Mouse (Mus musculus): ENCODE measurements around the gene Tmem178b. TPM values are rescaled to one million over a fixed set of nuclear protein-coding genes. Genes with fewer than 3 reads are reported as not detected.

The Tmem178b gene
- polyA plus RNA-seq, 1 experiment from 2014 or later: 0.07 TPM

GRCm38 (mm10) chr6:39953951-39954350, 80.9 kb downstream of the Tmem178b start:
- 84% methylated on average over 5 of the region's 5 CpGs for WGBS
- Histone ChIP-seq H3K4me1 (ENCODE audit: insufficient read depth, low read length) (no peaks in the 10 kb centered on the region), H3K27ac (ENCODE audit: low read length) (no peak overlapping the region), H3K27me3 (ENCODE audit: insufficient read depth, low read length) (no peaks in the 10 kb centered on the region), H3K4me3 (ENCODE audit: low read length) (no peak overlapping the region), H3K9ac (replicated peaks; ENCODE audit: low read length) (no peak overlapping the region), H3K4me2 (replicated peaks; ENCODE audit: low read depth, low read length) (no peak overlapping the region), H3K36me3 (ENCODE audit: insufficient read depth, low read length) (no peaks in the 10 kb centered on the region), H3K9me3 (ENCODE audit: low read length) (no peaks in the 10 kb centered on the region)
- ATAC-seq (ENCODE audit: low FRiP score, low TSS enrichment): no peak

- Histone ChIP-seq H3K4me1 (ENCODE audit: insufficient read depth, low read length) (no peaks in the 10 kb centered on the region), H3K9ac (replicated peaks; ENCODE audit: low read length) (no peak overlapping the region), H3K36me3 (ENCODE audit: insufficient read depth, low read length) (no peaks in the 10 kb centered on the region), H3K4me3 (ENCODE audit: low read length) (no peak overlapping the region), H3K4me2 (replicated peaks; ENCODE audit: low read depth, low read length) (no peak overlapping the region), H3K27me3 (ENCODE audit: insufficient read depth, low read length) (no peaks in the 10 kb centered on the region), H3K27ac (ENCODE audit: low read length) (no peak overlapping the region), H3K9me3 (ENCODE audit: low read length) (no peaks in the 10 kb centered on the region)
- no peak for ATAC-seq (ENCODE audit: low FRiP score, low TSS enrichment)
- WGBS: 88% methylated on average over 2 of the region's 2 CpGs
Observed at GRCm38 (mm10) chr6:39955211-39955610, 82.1 kb downstream of the Tmem178b start.

GRCm38 (mm10) chr6:39964606-39965005, 91.5 kb downstream of the Tmem178b start:
- Histone ChIP-seq H3K4me3 (ENCODE audit: low read length) (no peak overlapping the region), H3K27ac (ENCODE audit: low read length) (no peak overlapping the region), H3K4me1 (ENCODE audit: insufficient read depth, low read length) (no peaks in the 10 kb centered on the region), H3K9me3 (ENCODE audit: low read length) (no peaks in the 10 kb centered on the region), H3K36me3 (ENCODE audit: insufficient read depth, low read length) (no peaks in the 10 kb centered on the region), H3K4me2 (replicated peaks; ENCODE audit: low read depth, low read length) (no peak overlapping the region), H3K27me3 (ENCODE audit: insufficient read depth, low read length) (no peaks in the 10 kb centered on the region), H3K9ac (replicated peaks; ENCODE audit: low read length) (no peak overlapping the region)
- ATAC-seq (ENCODE audit: low FRiP score, low TSS enrichment): no peak
- WGBS: 69% methylated on average over 4 of the region's 4 CpGs

GRCm38 (mm10) chr6:39970281-39970680, 97.2 kb downstream of the Tmem178b start:
- no peaks in the 10 kb centered on the region for H3K36me3 ChIP-seq (ENCODE audit: insufficient read depth, low read length)
- no peak overlapping the region for H3K27ac ChIP-seq (ENCODE audit: low read length)
- H3K4me1 ChIP-seq (ENCODE audit: insufficient read depth, low read length): no peaks in the 10 kb centered on the region
- H3K4me2 ChIP-seq (replicated peaks; ENCODE audit: low read depth, low read length): no peak overlapping the region
- no peaks in the 10 kb centered on the region for H3K27me3 ChIP-seq (ENCODE audit: insufficient read depth, low read length)
- no peak overlapping the region for H3K9ac ChIP-seq (replicated peaks; ENCODE audit: low read length)
- ATAC-seq (ENCODE audit: low FRiP score, low TSS enrichment): no peak
- no peak overlapping the region for H3K4me3 ChIP-seq (ENCODE audit: low read length)
- H3K9me3 ChIP-seq (ENCODE audit: low read length): no peaks in the 10 kb centered on the region

- no peak overlapping the region for H3K4me2 ChIP-seq (replicated peaks; ENCODE audit: low read depth, low read length)
- no peaks in the 10 kb centered on the region for H3K9me3 ChIP-seq (ENCODE audit: low read length)
- H3K27ac ChIP-seq (ENCODE audit: low read length): no peak overlapping the region
- H3K36me3 ChIP-seq (ENCODE audit: insufficient read depth, low read length): no peaks in the 10 kb centered on the region
- H3K27me3 ChIP-seq (ENCODE audit: insufficient read depth, low read length): no peaks in the 10 kb centered on the region
- WGBS: 86% methylated on average over 4 of the region's 4 CpGs
- H3K4me1 ChIP-seq (ENCODE audit: insufficient read depth, low read length): no peaks in the 10 kb centered on the region
- no peak overlapping the region for H3K4me3 ChIP-seq (ENCODE audit: low read length)
- H3K9ac ChIP-seq (replicated peaks; ENCODE audit: low read length): no peak overlapping the region
- no peak for ATAC-seq (ENCODE audit: low FRiP score, low TSS enrichment)
Observed at GRCm38 (mm10) chr6:39978942-39979341, 105.9 kb downstream of the Tmem178b start.

- 87% methylated on average over 4 of the region's 4 CpGs for WGBS
- Histone ChIP-seq H3K27me3 (ENCODE audit: insufficient read depth, low read length) (no peaks in the 10 kb centered on the region), H3K4me2 (replicated peaks; ENCODE audit: low read depth, low read length) (no peak overlapping the region), H3K4me3 (ENCODE audit: low read length) (no peak overlapping the region), H3K9me3 (ENCODE audit: low read length) (no peaks in the 10 kb centered on the region), H3K4me1 (ENCODE audit: insufficient read depth, low read length) (no peaks in the 10 kb centered on the region), H3K27ac (ENCODE audit: low read length) (no peak overlapping the region), H3K36me3 (ENCODE audit: insufficient read depth, low read length) (no peaks in the 10 kb centered on the region), H3K9ac (replicated peaks; ENCODE audit: low read length) (no peak overlapping the region)
- no peak for ATAC-seq (ENCODE audit: low FRiP score, low TSS enrichment)
Observed at GRCm38 (mm10) chr6:39990772-39991171, 117.7 kb downstream of the Tmem178b start.

GRCm38 (mm10) chr6:39991922-39992321, 118.9 kb downstream of the Tmem178b start:
- H3K4me3 ChIP-seq (ENCODE audit: low read length): no peak overlapping the region
- ATAC-seq (ENCODE audit: low FRiP score, low TSS enrichment): no peak
- H3K27ac ChIP-seq (ENCODE audit: low read length): no peak overlapping the region
- WGBS: 48% methylated on average over 6 of the region's 6 CpGs
- no peaks in the 10 kb centered on the region for H3K9me3 ChIP-seq (ENCODE audit: low read length)
- no peaks in the 10 kb centered on the region for H3K4me1 ChIP-seq (ENCODE audit: insufficient read depth, low read length)
- H3K9ac ChIP-seq (replicated peaks; ENCODE audit: low read length): no peak overlapping the region
- H3K4me2 ChIP-seq (replicated peaks; ENCODE audit: low read depth, low read length): no peak overlapping the region
- H3K27me3 ChIP-seq (ENCODE audit: insufficient read depth, low read length): no peaks in the 10 kb centered on the region
- H3K36me3 ChIP-seq (ENCODE audit: insufficient read depth, low read length): no peaks in the 10 kb centered on the region

- WGBS: 84% methylated on average over 11 of the region's 11 CpGs
- no peaks in the 10 kb centered on the region for H3K9me3 ChIP-seq (ENCODE audit: low read length)
- no peaks in the 10 kb centered on the region for H3K4me1 ChIP-seq (ENCODE audit: insufficient read depth, low read length)
- no peak overlapping the region for H3K9ac ChIP-seq (replicated peaks; ENCODE audit: low read length)
- H3K4me3 ChIP-seq (ENCODE audit: low read length): no peak overlapping the region
- no peaks in the 10 kb centered on the region for H3K36me3 ChIP-seq (ENCODE audit: insufficient read depth, low read length)
- H3K4me2 ChIP-seq (replicated peaks; ENCODE audit: low read depth, low read length): no peak overlapping the region
- ATAC-seq (ENCODE audit: low FRiP score, low TSS enrichment): no peak
- no peaks in the 10 kb centered on the region for H3K27me3 ChIP-seq (ENCODE audit: insufficient read depth, low read length)
- H3K27ac ChIP-seq (ENCODE audit: low read length): no peak overlapping the region
Observed at GRCm38 (mm10) chr6:40006006-40006765, 133.1 kb downstream of the Tmem178b start.

- WGBS: 54% methylated on average over 3 of the region's 3 CpGs
- Histone ChIP-seq H3K4me2 (replicated peaks; ENCODE audit: low read depth, low read length) (no peak overlapping the region), H3K9me3 (ENCODE audit: low read length) (no peaks in the 10 kb centered on the region), H3K36me3 (ENCODE audit: insufficient read depth, low read length) (no peaks in the 10 kb centered on the region), H3K4me3 (ENCODE audit: low read length) (no peak overlapping the region), H3K4me1 (ENCODE audit: insufficient read depth, low read length) (no peaks in the 10 kb centered on the region), H3K27ac (ENCODE audit: low read length) (no peak overlapping the region), H3K9ac (replicated peaks; ENCODE audit: low read length) (no peak overlapping the region), H3K27me3 (ENCODE audit: insufficient read depth, low read length) (no peaks in the 10 kb centered on the region)
- no peak for ATAC-seq (ENCODE audit: low FRiP score, low TSS enrichment)
Observed at GRCm38 (mm10) chr6:40008166-40008907, 135.3 kb downstream of the Tmem178b start.

GRCm38 (mm10) chr6:40009718-40010117, 136.6 kb downstream of the Tmem178b start:
- Histone ChIP-seq H3K4me2 (replicated peaks; ENCODE audit: low read depth, low read length) (no peak overlapping the region), H3K36me3 (ENCODE audit: insufficient read depth, low read length) (no peaks in the 10 kb centered on the region), H3K9me3 (ENCODE audit: low read length) (no peaks in the 10 kb centered on the region), H3K4me3 (ENCODE audit: low read length) (no peak overlapping the region), H3K9ac (replicated peaks; ENCODE audit: low read length) (no peak overlapping the region), H3K27me3 (ENCODE audit: insufficient read depth, low read length) (no peaks in the 10 kb centered on the region), H3K27ac (ENCODE audit: low read length) (no peak overlapping the region), H3K4me1 (ENCODE audit: insufficient read depth, low read length) (no peaks in the 10 kb centered on the region)
- 75% methylated on average over 3 of the region's 3 CpGs for WGBS
- ATAC-seq (ENCODE audit: low FRiP score, low TSS enrichment): no peak
